ENCODE assay signal across 24 mouse cellular contexts in the genomic region with DNA sequence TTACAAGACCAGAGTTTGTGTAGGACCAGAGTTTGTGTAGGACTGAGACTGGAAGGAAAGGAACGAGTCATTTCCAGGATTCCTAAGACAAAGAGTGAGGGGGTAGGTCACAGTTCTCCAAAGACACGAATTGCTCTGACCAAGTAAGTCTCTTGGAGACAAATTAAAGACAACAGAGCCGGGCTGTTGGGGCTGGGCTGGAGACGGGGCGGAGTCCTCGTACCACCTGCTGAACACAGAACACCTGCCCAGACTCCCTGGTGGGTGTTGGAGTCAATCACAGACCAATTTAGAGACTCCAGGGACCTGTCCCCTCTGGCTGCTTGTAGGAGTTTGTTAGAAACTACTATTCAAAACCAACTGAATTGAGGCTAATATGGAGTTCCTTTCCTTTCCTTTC. TPM values are rescaled to one million over a fixed set of nuclear protein-coding genes. Genes with fewer than 3 reads are reported as not detected.
DNase-seq lines count a peak whose midpoint lies in the region; ATAC-seq and TF ChIP-seq lines count a peak whose summit lies in the region.
"Had no signal": no experiment of that assay in that cellular context is flagged by ENCODE, and none has a peak within 500 bp of the region (broad histone marks: within the 10 kb centered on the region; RNA-seq: fewer than 3 reads in every experiment).

No protein-coding gene starts in this region.

- peaks cover 91% of the 10 kb centered on the region for H3K4me1 ChIP-seq in E14TG2a.4 (replicated peaks; ENCODE audit: low read depth, low read length)
- no peaks in the 10 kb centered on the region for H3K4me1 ChIP-seq in liver, postnatal 0 days (ENCODE audit: insufficient read depth)
- H3K4me1 ChIP-seq: embryonic facial prominence, embryonic 12.5 days; forebrain, embryonic 12.5 days; forebrain, embryonic 15.5 days; hindbrain, embryonic 12.5 days; hindbrain, embryonic 15.5 days had no signal

- no peak for ATAC-seq in liver, postnatal 0 days
- ATAC-seq: activated CD4-positive, CD25-positive, alpha-beta regulatory T cell, adult 4 months; forebrain, embryonic 15.5 days; intestine, embryonic 16.5 days; Patski had no signal

- DNase-seq in ES-CJ7 (ENCODE audit: low read depth, low spot score) = peak; percentile 89
- peak; percentile 84 for DNase-seq in ZHBTc4 (ENCODE audit: low read depth, low spot score)
- DNase-seq in frontal cortex, postnatal 10 days (ENCODE audit: low spot score in 2 of 2) = no peak
- no peak for DNase-seq in ovary, postnatal 36 days (ENCODE audit: low spot score)
- DNase-seq in liver, postnatal 0 days = no peak
- DNase-seq: adrenal gland, adult 8-10 months; adrenal gland, postnatal 25 days; cerebellum, adult 11-12 months; cerebellum, adult 8-10 months; gastrocnemius, postnatal 10 days; gastrocnemius, postnatal 36 days; kidney, adult 18-20 months had no signal

- WGBS in liver, postnatal 0 days (ENCODE audit: insufficient replicate concordance) = 68% methylated on average over 6 of the region's 6 CpGs

- no peak overlapping the region for H3K4me2 ChIP-seq in liver, postnatal 0 days (ENCODE audit: low read depth, low read length)
- H3K4me2 ChIP-seq: embryonic facial prominence, embryonic 12.5 days; forebrain, embryonic 12.5 days; forebrain, embryonic 15.5 days; heart, embryonic 11.5 days; hindbrain, embryonic 12.5 days; hindbrain, embryonic 15.5 days had no signal

- TF ChIP-seq EP300 in liver, postnatal 0 days (IDR thresholded peaks at IDR 0.05; ENCODE audit: low read depth) = no peak

- no peak for TF ChIP-seq CTCF in E14TG2a.4 (conservative IDR thresholded peaks at IDR 0.05; ENCODE audit: low read length)
- no peak for TF ChIP-seq CTCF in liver, postnatal 0 days (IDR thresholded peaks at IDR 0.05; ENCODE audit: low read depth)

- H3K9ac ChIP-seq in liver, postnatal 0 days (replicated peaks) = no peak overlapping the region
- H3K9ac ChIP-seq: embryonic facial prominence, embryonic 12.5 days; forebrain, embryonic 12.5 days; forebrain, embryonic 15.5 days; hindbrain, embryonic 12.5 days; hindbrain, embryonic 15.5 days had no signal

- no peak overlapping the region for H3K27ac ChIP-seq in liver, postnatal 0 days (ENCODE audit: low read depth)
- H3K27ac ChIP-seq: embryonic facial prominence, embryonic 12.5 days; forebrain, embryonic 12.5 days; forebrain, embryonic 15.5 days; hindbrain, embryonic 12.5 days; hindbrain, embryonic 15.5 days had no signal

- peak overlapping the region; percentile 58 for H3K4me3 ChIP-seq in E14TG2a.4 (replicated peaks; ENCODE audit: low read length)
- no peak overlapping the region for H3K4me3 ChIP-seq in liver, postnatal 0 days (ENCODE audit: low read depth, low read length)
- H3K4me3 ChIP-seq: embryonic facial prominence, embryonic 12.5 days; erythroblast, embryonic 14.5 days; forebrain, embryonic 12.5 days; forebrain, embryonic 15.5 days; hindbrain, embryonic 12.5 days; hindbrain, embryonic 15.5 days had no signal

- H3K27me3 ChIP-seq in E14TG2a.4 (ENCODE audit: insufficient read depth, low read length) = no peaks in the 10 kb centered on the region
- H3K27me3 ChIP-seq in liver, postnatal 0 days (ENCODE audit: insufficient read depth, low read length) = no peaks in the 10 kb centered on the region
- H3K27me3 ChIP-seq: embryonic facial prominence, embryonic 12.5 days; forebrain, embryonic 12.5 days; forebrain, embryonic 15.5 days; hindbrain, embryonic 12.5 days; hindbrain, embryonic 15.5 days had no signal

- no peaks in the 10 kb centered on the region for H3K36me3 ChIP-seq in E14TG2a.4 (ENCODE audit: insufficient read depth, low read length)
- no peaks in the 10 kb centered on the region for H3K36me3 ChIP-seq in liver, postnatal 0 days (replicated peaks; ENCODE audit: insufficient read depth, low read length)
- H3K36me3 ChIP-seq: embryonic facial prominence, embryonic 12.5 days; forebrain, embryonic 12.5 days; forebrain, embryonic 15.5 days; G1E; hindbrain, embryonic 12.5 days; hindbrain, embryonic 15.5 days had no signal

- H3K9me3 ChIP-seq in E14TG2a.4 (ENCODE audit: low read length) = 0 out of 2 replicates have a peak, but pooled peaks cover 6% of the 10 kb centered on the region
- no peaks in the 10 kb centered on the region for H3K9me3 ChIP-seq in liver, postnatal 0 days (ENCODE audit: low read length)
- H3K9me3 ChIP-seq: embryonic facial prominence, embryonic 12.5 days; forebrain, embryonic 12.5 days; forebrain, embryonic 15.5 days; G1E; hindbrain, embryonic 12.5 days; hindbrain, embryonic 15.5 days had no signal

RNA-seq across cellular contexts. Expression of a gene that starts 28.4 kb away (rescaled TPM):
- 1.1 and 1.7 TPM in 2 replicates for polyA plus RNA-seq in liver, postnatal 0 days (2015; fragmentation: Nextera tagmentation; extraction: Ambion mirVana)
- polyA plus RNA-seq: G1E had no signal

Comparison
In these comparisons a context has a peak if more than half of its experiments do, and no peak if none do; other contexts are left out.
1. DNase-seq: peak in ES-CJ7 (single experiment) and ZHBTc4 (single experiment); none in frontal cortex, postnatal 10 days (0 of 2), ovary, postnatal 36 days (single experiment) and liver, postnatal 0 days (single experiment).